Mouse (Mus musculus) kidney, embryonic 16.5 days (tissue): Measurements from ENCODE around the gene Olfr1410. TPM values are rescaled to one million over a fixed set of nuclear protein-coding genes. Genes with fewer than 3 reads are reported as not detected.
A peak's percentile ranks its signal among the peaks of the same experiment; 100 is the strongest.

Experiments used
- ATAC-seq: fragments of 200-750 bp; cut with Nextera tagmentation; 2 replicates; pipeline ENCODE4 v1.8.0; 2017; ENCODE audit warnings: moderate TSS enrichment; ENCODE audit not compliant: low FRiP score, low TSS enrichment
- H3K27ac ChIP-seq: fragments of 300-500 bp; sonication (generic); 2 replicates; pipeline ENCODE4 v1.5.1; 2014; ENCODE audit warnings: low read length
- H3K27me3 ChIP-seq: fragments of 300-500 bp; sonication (generic); 2 replicates; pipeline ENCODE4 v1.6.1; 2014; ENCODE audit warnings: low read length, control low read depth, mixed read lengths; ENCODE audit not compliant: insufficient read depth
- H3K36me3 ChIP-seq: fragments of 300-500 bp; sonication (generic); 2 replicates; pipeline ENCODE4 v1.6.1; 2014; ENCODE audit warnings: low read length, control low read depth, mixed read lengths; ENCODE audit not compliant: insufficient read depth
- H3K4me1 ChIP-seq: fragments of 300-500 bp; sonication (generic); 2 replicates; pipeline ENCODE4 v1.6.1; 2014; ENCODE audit warnings: low read length, control low read depth, mixed read lengths; ENCODE audit not compliant: insufficient read depth
- H3K4me2 ChIP-seq: fragments of 300-500 bp; sonication (generic); replicated peaks from 2 replicates; pipeline ENCODE4 v1.6.1; 2014; ENCODE audit warnings: low read depth, low read length
- H3K4me3 ChIP-seq: fragments of 300-500 bp; sonication (generic); 2 replicates; pipeline ENCODE4 v1.5.1; 2014; ENCODE audit warnings: mild to moderate bottlenecking, low read length
- H3K9ac ChIP-seq: fragments of 300-500 bp; sonication (generic); replicated peaks from 2 replicates; pipeline ENCODE4 v1.6.1; 2014; ENCODE audit warnings: low read length
- H3K9me3 ChIP-seq: fragments of 300-500 bp; sonication (generic); 2 replicates; pipeline ENCODE4 v1.6.1; 2016; ENCODE audit warnings: low read length, control low read depth
- WGBS: fragments of 180-500 bp; shearing (Covaris S2); extraction: QIAGEN DNeasy Blood & Tissue Kit; methylation state at CpG from one replicate; pipeline ENCODE4 v1.1.7; 2014; 5-methylcytosine and 5-hydroxymethylcytosine counted together
- polyA plus RNA-seq: library from polyadenylated mRNA; unstranded; fragments of >200 nt; fragmentation: Nextera tagmentation; extraction: Ambion mirVana; gene quantifications from 2 replicates; pipeline ENCODE4 v1.2.1, GENCODE M21; 2015

Olfr1410 gene
- polyA plus RNA-seq, 1 experiment from 2014 or later, result not detected

DNA sequence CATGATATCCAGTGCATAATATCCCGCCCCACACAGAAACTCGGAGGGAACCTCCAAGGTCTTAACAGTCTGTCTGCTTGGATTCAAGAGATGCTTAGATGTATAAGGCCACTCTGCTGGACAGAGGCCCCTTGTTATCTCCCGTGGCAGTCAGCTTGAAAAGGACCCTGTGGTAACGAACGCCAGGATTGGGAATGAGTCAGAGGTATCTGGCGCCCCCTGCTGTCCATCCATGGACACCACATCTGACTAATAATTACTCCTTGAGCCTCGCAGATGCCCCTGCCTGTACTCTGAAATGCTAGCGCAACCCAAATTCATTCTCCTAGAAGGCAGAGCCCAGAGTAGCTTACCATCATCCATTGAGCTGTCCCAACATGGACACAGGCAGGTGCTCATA lies 42.2 kb downstream of the Olfr1410 start:
- H3K9me3 ChIP-seq, result no peaks in the 10 kb centered on the region
- no peak overlapping the region for H3K27ac ChIP-seq
- H3K4me1 ChIP-seq, result 0 out of 2 replicates have a peak, but pooled peaks cover 7% of the 10 kb centered on the region
- H3K9ac ChIP-seq, result no peak overlapping the region
- no peak overlapping the region for H3K4me3 ChIP-seq
- peak overlapping the region; percentile 14 for H3K4me2 ChIP-seq
- no peaks in the 10 kb centered on the region for H3K36me3 ChIP-seq
- peak; percentile 16; the same call in 1 of the 2 replicates for ATAC-seq
- 10% methylated on average over 8 of the region's 8 CpGs for whole genome bisulfite sequencing
- no peaks in the 10 kb centered on the region for H3K27me3 ChIP-seq

- Histone ChIP-seq H3K4me2 (peak overlapping the region; percentile 14; the same call in 1 of the 2 replicates), H3K4me3 (no peak overlapping the region), H3K9me3 (no peaks in the 10 kb centered on the region), H3K9ac (no peak overlapping the region), H3K27me3 (no peaks in the 10 kb centered on the region), H3K4me1 (0 out of 2 replicates have a peak, but pooled peaks cover 7% of the 10 kb centered on the region), H3K27ac (no peak overlapping the region), H3K36me3 (no peaks in the 10 kb centered on the region)
- ATAC-seq, result no peak
- 43% methylated on average over 10 of the region's 10 CpGs for WGBS
These were observed 42.6 kb downstream of the Olfr1410 start for GRCm38 (mm10) chr1:92648197-92648596.

DNA sequence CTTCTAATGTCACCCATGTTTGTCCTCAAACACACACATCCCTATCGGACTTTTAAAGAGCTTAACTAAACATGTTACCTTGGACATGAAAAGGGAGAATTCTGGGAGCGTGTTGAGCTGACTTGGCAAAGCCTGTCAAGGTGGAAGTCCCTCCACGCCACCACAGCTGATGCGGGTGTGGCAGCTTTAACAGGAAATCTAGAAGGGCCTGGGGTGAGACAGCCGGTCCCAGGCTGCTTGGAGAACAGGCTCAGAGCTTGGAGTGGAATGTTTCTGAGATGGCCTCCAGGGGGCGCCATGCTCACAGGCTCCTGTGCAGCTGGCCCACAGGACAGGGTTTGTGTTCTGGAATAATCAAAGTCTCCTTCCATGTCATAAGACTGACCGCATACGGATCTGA lies 43.1 kb downstream of the Olfr1410 start, which contains the start of gene Otos:
TSS of gene Otos (minus strand) at position 169 of the 400 bp plus-strand sequence.
- WGBS, result 21% methylated on average over 8 of the region's 8 CpGs
- Histone ChIP-seq H3K9ac (no peak within 1 kb of the TSS), H3K4me2 (peak within 1 kb of the TSS; percentile 14), H3K36me3 (no peaks in the 10 kb centered on the region), H3K4me1 (0 out of 2 replicates have a peak, but pooled peaks cover 7% of the 10 kb centered on the region), H3K9me3 (no peaks in the 10 kb centered on the region), H3K4me3 (no peak within 1 kb of the TSS), H3K27me3 (no peaks in the 10 kb centered on the region), H3K27ac (no peak within 1 kb of the TSS)
- peak; percentile 64 for ATAC-seq

DNA sequence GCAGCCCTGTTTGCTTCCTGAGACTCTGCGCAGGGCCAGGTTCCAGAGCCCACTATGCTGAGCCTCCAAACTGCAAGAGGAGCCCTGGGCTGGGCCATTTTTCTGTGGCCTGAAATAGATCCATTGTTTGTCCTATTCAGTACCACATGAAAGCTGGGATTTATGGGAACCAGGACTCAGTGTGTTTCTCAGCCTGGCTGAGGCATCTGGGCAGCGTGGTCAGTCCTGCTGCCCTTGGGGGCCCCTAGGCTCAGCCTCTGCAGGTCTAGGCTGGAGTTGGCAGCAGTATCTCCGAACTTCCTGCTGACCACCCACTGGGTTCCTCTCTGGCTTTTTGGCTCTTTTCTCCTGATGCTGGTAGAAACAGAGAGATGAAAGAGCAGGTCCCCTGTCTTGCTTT lies 45.9 kb downstream of the Olfr1410 start:
- Histone ChIP-seq H3K4me2 (no peak overlapping the region), H3K9me3 (no peaks in the 10 kb centered on the region), H3K36me3 (no peaks in the 10 kb centered on the region), H3K4me1 (0 out of 2 replicates have a peak, but pooled peaks cover 7% of the 10 kb centered on the region), H3K4me3 (no peak overlapping the region), H3K27me3 (no peaks in the 10 kb centered on the region), H3K9ac (no peak overlapping the region), H3K27ac (no peak overlapping the region)
- 57% methylated on average over 3 of the region's 3 CpGs for WGBS
- no peak for ATAC-seq

- Histone ChIP-seq H3K4me2 (no peak overlapping the region), H3K36me3 (no peaks in the 10 kb centered on the region), H3K9ac (no peak overlapping the region), H3K9me3 (no peaks in the 10 kb centered on the region), H3K4me1 (0 out of 2 replicates have a peak, but pooled peaks cover 4% of the 10 kb centered on the region), H3K4me3 (no peak overlapping the region), H3K27me3 (no peaks in the 10 kb centered on the region), H3K27ac (no peak overlapping the region)
- 90% methylated on average over 3 of the region's 3 CpGs for WGBS
- ATAC-seq, result no peak
These were observed 47.6 kb downstream of the Olfr1410 start for GRCm38 (mm10) chr1:92653179-92653578.

DNA sequence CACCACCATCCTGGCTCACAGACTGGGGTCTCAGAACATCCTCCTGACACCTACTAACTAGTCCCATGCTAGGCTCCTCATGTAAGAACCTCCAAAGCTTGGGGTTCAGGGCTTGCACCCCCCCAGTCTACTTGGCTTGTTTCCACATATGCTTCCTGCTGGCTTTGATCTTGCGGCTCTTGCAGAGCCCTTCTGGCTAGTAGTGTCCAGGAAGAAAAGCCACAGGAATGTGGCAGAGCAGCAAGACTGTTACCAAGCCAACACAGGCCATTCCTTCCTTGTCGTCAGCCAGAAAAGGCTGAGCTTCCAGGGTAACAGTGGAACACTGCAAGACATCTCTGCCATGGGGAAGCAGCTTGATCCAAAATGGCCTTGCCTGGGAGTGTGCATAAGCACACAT lies 49.1 kb downstream of the Olfr1410 start:
- Histone ChIP-seq H3K27me3 (no peaks in the 10 kb centered on the region), H3K4me1 (no peaks in the 10 kb centered on the region), H3K36me3 (no peaks in the 10 kb centered on the region), H3K4me2 (no peak overlapping the region), H3K27ac (no peak overlapping the region), H3K4me3 (no peak overlapping the region), H3K9me3 (no peaks in the 10 kb centered on the region), H3K9ac (no peak overlapping the region)
- 69% methylated on average over 2 of the region's 2 CpGs for WGBS
- ATAC-seq, result no peak

GRCm38 (mm10) chr1:92657025-92657820 lies 51.6 kb downstream of the Olfr1410 start:
- Histone ChIP-seq H3K4me2 (no peak overlapping the region), H3K4me1 (no peaks in the 10 kb centered on the region), H3K9ac (no peak overlapping the region), H3K27me3 (no peaks in the 10 kb centered on the region), H3K9me3 (no peaks in the 10 kb centered on the region), H3K27ac (no peak overlapping the region), H3K36me3 (no peaks in the 10 kb centered on the region), H3K4me3 (no peak overlapping the region)
- WGBS, result 41% methylated on average over 11 of the region's 11 CpGs
- ATAC-seq, result 0 out of 2 replicates have a peak, but pooled peaks have one; percentile 39

- Histone ChIP-seq H3K4me3 (no peak overlapping the region), H3K9ac (no peak overlapping the region), H3K4me2 (no peak overlapping the region), H3K27ac (no peak overlapping the region), H3K9me3 (no peaks in the 10 kb centered on the region), H3K4me1 (no peaks in the 10 kb centered on the region), H3K36me3 (no peaks in the 10 kb centered on the region), H3K27me3 (no peaks in the 10 kb centered on the region)
- 47% methylated on average over 5 of the region's 5 CpGs for WGBS
- ATAC-seq, result no peak
These were observed 53.8 kb downstream of the Olfr1410 start for GRCm38 (mm10) chr1:92659392-92659791.
